Mouse (Mus musculus) midbrain, embryonic 12.5 days (tissue): ENCODE results near the gene Frmd5. TPM values are rescaled to one million over a fixed set of nuclear protein-coding genes. Genes with fewer than 3 reads are reported as not detected.

Experiments used
- ATAC-seq: fragments of 200-750 bp; cut with Nextera tagmentation; 2 replicates; pipeline ENCODE4 v1.8.0; 2017; ENCODE audit warnings: low read depth, moderate TSS enrichment, moderate library complexity; ENCODE audit not compliant: low FRiP score
- H3K27ac ChIP-seq: fragments of 300-500 bp; sonication (generic); replicated peaks from 2 replicates; pipeline ENCODE4 v1.5.1; 2016; ENCODE audit warnings: mild to moderate bottlenecking
- H3K27me3 ChIP-seq: fragments of 300-500 bp; sonication (generic); 2 replicates; pipeline ENCODE4 v1.6.1; 2016; ENCODE audit warnings: mild to moderate bottlenecking
- H3K36me3 ChIP-seq: fragments of 300-500 bp; sonication (generic); 2 replicates; pipeline ENCODE4 v1.6.1; 2016
- H3K4me1 ChIP-seq: fragments of 300-500 bp; sonication (generic); 2 replicates; pipeline ENCODE4 v1.6.1; 2016
- H3K4me2 ChIP-seq: fragments of 300-500 bp; sonication (generic); replicated peaks from 2 replicates; pipeline ENCODE4 v1.6.1; 2016; ENCODE audit warnings: mild to moderate bottlenecking, moderate library complexity
- H3K4me3 ChIP-seq: fragments of 300-500 bp; sonication (generic); 2 replicates; pipeline ENCODE4 v1.5.1; 2016; ENCODE audit warnings: mild to moderate bottlenecking
- H3K9ac ChIP-seq: fragments of 300-500 bp; sonication (generic); replicated peaks from 2 replicates; pipeline ENCODE4 v1.6.1; 2016; ENCODE audit warnings: mild to moderate bottlenecking, moderate library complexity
- H3K9me3 ChIP-seq: fragments of 300-500 bp; sonication (generic); 2 replicates; pipeline ENCODE4 v1.6.1; 2016; ENCODE audit warnings: mild to moderate bottlenecking
- WGBS: fragments of 180-500 bp; shearing (Covaris S2); methylation state at CpG from one replicate; pipeline ENCODE4 v1.1.7; 2016; 5-methylcytosine and 5-hydroxymethylcytosine counted together
- polyA plus RNA-seq: library from polyadenylated mRNA; unstranded; fragments of >200 nt; fragmentation: Nextera tagmentation; extraction: Ambion mirVana; gene quantifications from 2 replicates; pipeline ENCODE4 v1.2.1, GENCODE M21; 2016

The Frmd5 gene
- polyA plus RNA-seq, 1 experiment from 2014 or later = 22.0 TPM

- Histone ChIP-seq H3K4me3 (no peak overlapping the region), H3K4me1 (peaks cover 16% of the 10 kb centered on the region; the same call in 1 of the 2 replicates), H3K27ac (peak overlapping the region; percentile 49; the same call in 1 of the 2 replicates), H3K9ac (no peak overlapping the region), H3K9me3 (0 out of 2 replicates have a peak, but pooled peaks cover 3% of the 10 kb centered on the region), H3K27me3 (no peaks in the 10 kb centered on the region), H3K36me3 (no peaks in the 10 kb centered on the region), H3K4me2 (peak overlapping the region; percentile 7; the same call in 1 of the 2 replicates)
- ATAC-seq = no peak
- 65% methylated on average over 17 of the region's 17 CpGs for WGBS
Measured at GRCm38 (mm10) chr2:121610008-121610884, 196.6 kb downstream of the Frmd5 start.

GRCm38 (mm10) chr2:121609141-121609724 is 197.7 kb downstream of the Frmd5 start:
- no peak for ATAC-seq
- WGBS = 91% methylated on average over 11 of the region's 11 CpGs
- no peak overlapping the region for H3K4me3 ChIP-seq
- peaks cover 16% of the 10 kb centered on the region; the same call in 1 of the 2 replicates for H3K4me1 ChIP-seq
- H3K4me2 ChIP-seq = no peak overlapping the region
- no peaks in the 10 kb centered on the region for H3K27me3 ChIP-seq
- no peak overlapping the region for H3K27ac ChIP-seq
- H3K9me3 ChIP-seq = 0 out of 2 replicates have a peak, but pooled peaks cover 3% of the 10 kb centered on the region
- no peaks in the 10 kb centered on the region for H3K36me3 ChIP-seq
- no peak overlapping the region for H3K9ac ChIP-seq

GRCm38 (mm10) chr2:121602397-121602796 is 204.5 kb downstream of the Frmd5 start:
- H3K4me2 ChIP-seq = no peak overlapping the region
- no peaks in the 10 kb centered on the region for H3K36me3 ChIP-seq
- no peak overlapping the region for H3K27ac ChIP-seq
- ATAC-seq = no peak
- peaks cover 3% of the 10 kb centered on the region; the same call in 1 of the 2 replicates for H3K4me1 ChIP-seq
- no peaks in the 10 kb centered on the region for H3K27me3 ChIP-seq
- no peak overlapping the region for H3K4me3 ChIP-seq
- H3K9me3 ChIP-seq = 0 out of 2 replicates have a peak, but pooled peaks cover 3% of the 10 kb centered on the region
- no peak overlapping the region for H3K9ac ChIP-seq
- 62% methylated on average over 4 of the region's 4 CpGs for WGBS

- no peak overlapping the region for H3K27ac ChIP-seq
- WGBS = 74% methylated on average over 7 of the region's 7 CpGs
Measured at GRCm38 (mm10) chr2:121601543-121601942, 205.3 kb downstream of the Frmd5 start.

GRCm38 (mm10) chr2:121600736-121601135 is 206.2 kb downstream of the Frmd5 start:
- Histone ChIP-seq H3K9me3 (no peaks in the 10 kb centered on the region), H3K27ac (no peak overlapping the region), H3K4me1 (peaks cover 3% of the 10 kb centered on the region; the same call in 1 of the 2 replicates), H3K4me2 (no peak overlapping the region), H3K36me3 (no peaks in the 10 kb centered on the region), H3K9ac (no peak overlapping the region), H3K4me3 (no peak overlapping the region), H3K27me3 (no peaks in the 10 kb centered on the region)
- WGBS = 89% methylated on average over 8 of the region's 8 CpGs
- no peak for ATAC-seq

More at GRCm38 (mm10) chr2:121601543-121601942, 205.3 kb downstream of the Frmd5 start:
- Histone ChIP-seq H3K4me1 (peaks cover 3% of the 10 kb centered on the region; the same call in 1 of the 2 replicates), H3K9ac (no peak overlapping the region), H3K9me3 (no peaks in the 10 kb centered on the region), H3K36me3 (no peaks in the 10 kb centered on the region), H3K4me3 (no peak overlapping the region), H3K4me2 (no peak overlapping the region), H3K27me3 (no peaks in the 10 kb centered on the region)
- ATAC-seq = no peak

GRCm38 (mm10) chr2:121598249-121598648 is 208.6 kb downstream of the Frmd5 start:
- no peak overlapping the region for H3K4me3 ChIP-seq
- H3K4me1 ChIP-seq = peaks cover 13% of the 10 kb centered on the region; the same call in 1 of the 2 replicates
- no peaks in the 10 kb centered on the region for H3K9me3 ChIP-seq
- no peak overlapping the region for H3K27ac ChIP-seq
- no peaks in the 10 kb centered on the region for H3K27me3 ChIP-seq
- no peaks in the 10 kb centered on the region for H3K36me3 ChIP-seq
- WGBS = 75% methylated on average over 7 of the region's 7 CpGs
- ATAC-seq = no peak
- H3K9ac ChIP-seq = no peak overlapping the region
- H3K4me2 ChIP-seq = no peak overlapping the region

GRCm38 (mm10) chr2:121596621-121597020 is 210.3 kb downstream of the Frmd5 start:
- Histone ChIP-seq H3K4me1 (peaks cover 10% of the 10 kb centered on the region; the same call in 1 of the 2 replicates), H3K27me3 (no peaks in the 10 kb centered on the region), H3K9ac (no peak overlapping the region), H3K27ac (no peak overlapping the region), H3K4me3 (no peak overlapping the region), H3K36me3 (no peaks in the 10 kb centered on the region), H3K9me3 (no peaks in the 10 kb centered on the region), H3K4me2 (no peak overlapping the region)
- WGBS = 85% methylated on average over 2 of the region's 2 CpGs
- ATAC-seq = no peak

- Histone ChIP-seq H3K36me3 (0 out of 2 replicates have a peak, but pooled peaks cover 3% of the 10 kb centered on the region), H3K4me3 (no peak overlapping the region), H3K4me1 (peaks cover 10% of the 10 kb centered on the region; the same call in 1 of the 2 replicates), H3K4me2 (no peak overlapping the region), H3K9ac (no peak overlapping the region), H3K27ac (no peak overlapping the region), H3K9me3 (no peaks in the 10 kb centered on the region), H3K27me3 (no peaks in the 10 kb centered on the region)
- WGBS = 71% methylated on average over 8 of the region's 8 CpGs
- ATAC-seq = no peak
Measured at GRCm38 (mm10) chr2:121594660-121595291, 212.1 kb downstream of the Frmd5 start.

GRCm38 (mm10) chr2:121594131-121594530 is 212.8 kb downstream of the Frmd5 start:
- whole genome bisulfite sequencing = 67% methylated on average over 3 of the region's 3 CpGs
- H3K4me2 ChIP-seq = no peak overlapping the region
- H3K36me3 ChIP-seq = 0 out of 2 replicates have a peak, but pooled peaks cover 3% of the 10 kb centered on the region
- H3K4me1 ChIP-seq = peaks cover 10% of the 10 kb centered on the region; the same call in 1 of the 2 replicates
- no peak overlapping the region for H3K4me3 ChIP-seq
- no peaks in the 10 kb centered on the region for H3K27me3 ChIP-seq
- H3K9me3 ChIP-seq = no peaks in the 10 kb centered on the region
- no peak overlapping the region for H3K9ac ChIP-seq
- ATAC-seq = no peak
- no peak overlapping the region for H3K27ac ChIP-seq

- Histone ChIP-seq H3K27me3 (peaks cover 23% of the 10 kb centered on the region), H3K4me2 (0 out of 2 replicates have a peak overlapping the region, but pooled peaks have one; percentile 2), H3K27ac (peak overlapping the region; percentile 30; the same call in 1 of the 2 replicates), H3K4me3 (no peak overlapping the region), H3K9ac (no peak overlapping the region), H3K36me3 (0 out of 2 replicates have a peak, but pooled peaks cover 5% of the 10 kb centered on the region), H3K4me1 (peaks cover 15% of the 10 kb centered on the region), H3K9me3 (no peaks in the 10 kb centered on the region)
- 44% methylated on average over 4 of the region's 4 CpGs for WGBS
- peak; percentile 52; the same call in 1 of the 2 replicates for ATAC-seq
Measured at GRCm38 (mm10) chr2:121588309-121588694, 218.6 kb downstream of the Frmd5 start.

- WGBS = 37% methylated on average over 12 of the region's 12 CpGs
- no peak overlapping the region for H3K4me3 ChIP-seq
- H3K4me2 ChIP-seq = no peak overlapping the region
- H3K4me1 ChIP-seq = peaks cover 15% of the 10 kb centered on the region
- H3K9ac ChIP-seq = no peak overlapping the region
- peak overlapping the region; percentile 30; the same call in 1 of the 2 replicates for H3K27ac ChIP-seq
- peak; percentile 30 for ATAC-seq
- H3K27me3 ChIP-seq = peaks cover 23% of the 10 kb centered on the region
- no peaks in the 10 kb centered on the region for H3K9me3 ChIP-seq
- H3K36me3 ChIP-seq = 0 out of 2 replicates have a peak, but pooled peaks cover 5% of the 10 kb centered on the region
Measured at GRCm38 (mm10) chr2:121587523-121588308, 219.2 kb downstream of the Frmd5 start.
